Mouse (Mus musculus) intestine, embryonic 14.5 days (tissue): ENCODE data around the gene Mzf1. TPM values are rescaled to one million over a fixed set of nuclear protein-coding genes. Genes with fewer than 3 reads are reported as not detected.

ENCODE experiments used
- ATAC-seq: fragments of 200-750 bp; cut with Nextera tagmentation; replicated peaks from 2 replicates; pipeline ENCODE4 v1.8.0; 2017; ENCODE audit warnings: low read depth, moderate number of reproducible peaks, moderate TSS enrichment, moderate library complexity; ENCODE audit not compliant: low FRiP score, low TSS enrichment
- DNase-seq: peaks from one replicate; pipeline ENCODE4 v3.0.0-alpha.2; 2018; ENCODE audit warnings: low spot score
- H3K27ac ChIP-seq: fragments of 300-500 bp; sonication (generic); 2 replicates; pipeline ENCODE4 v1.5.1; 2014; ENCODE audit warnings: low read depth, mild to moderate bottlenecking, control low read depth
- H3K27me3 ChIP-seq: fragments of 300-500 bp; sonication (generic); replicated peaks from 2 replicates; pipeline ENCODE4 v1.6.1; 2014; ENCODE audit warnings: low read length, control low read depth; ENCODE audit not compliant: control insufficient read depth, insufficient read depth
- H3K36me3 ChIP-seq: fragments of 300-500 bp; sonication (generic); 2 replicates; pipeline ENCODE4 v1.6.1; 2014; ENCODE audit warnings: low read length, control low read depth; ENCODE audit not compliant: control insufficient read depth, insufficient read depth
- H3K4me1 ChIP-seq: fragments of 300-500 bp; sonication (generic); replicated peaks from 2 replicates; pipeline ENCODE4 v1.6.1; 2014; ENCODE audit warnings: low read length, control low read depth, mixed read lengths; ENCODE audit not compliant: control insufficient read depth, insufficient read depth
- H3K4me2 ChIP-seq: fragments of 300-500 bp; sonication (generic); 2 replicates; pipeline ENCODE4 v1.6.1; 2014; ENCODE audit warnings: low read length
- H3K4me3 ChIP-seq: fragments of 300-500 bp; sonication (generic); 2 replicates; pipeline ENCODE4 v1.5.1; 2014; ENCODE audit warnings: low read depth, low read length, control low read depth, mixed read lengths
- H3K9ac ChIP-seq: fragments of 300-500 bp; sonication (generic); 2 replicates; pipeline ENCODE4 v1.6.1; 2014; ENCODE audit warnings: mild to moderate bottlenecking, low read length
- H3K9me3 ChIP-seq: fragments of 300-500 bp; sonication (generic); 2 replicates; pipeline ENCODE4 v1.6.1; 2016; ENCODE audit warnings: low read length, control low read depth; ENCODE audit not compliant: control insufficient read depth
- WGBS: fragments of 180-500 bp; shearing (Covaris S2); extraction: QIAGEN DNeasy Blood & Tissue Kit; methylation state at CpG from one replicate; pipeline ENCODE4 v1.1.7; 2014; 5-methylcytosine and 5-hydroxymethylcytosine counted together
- polyA plus RNA-seq: library from polyadenylated mRNA; unstranded; fragments of >200 nt; fragmentation: Nextera tagmentation; extraction: Ambion mirVana; gene quantifications from 2 replicates; pipeline ENCODE4 v1.2.1, GENCODE M21; 2014

Mzf1 gene
- polyA plus RNA-seq, 1 experiment from 2014 or later: 2.7 TPM

GRCm38 (mm10) chr7:13038621-13039169, 15.9 kb downstream of the Mzf1 start:
- Histone ChIP-seq H3K9ac (peak overlapping the region; percentile 94), H3K9me3 (peaks cover 6% of the 10 kb centered on the region; the same call in 1 of the 2 replicates), H3K27ac (peak overlapping the region; percentile 100), H3K27me3 (peaks cover 23% of the 10 kb centered on the region), H3K4me1 (peaks cover 26% of the 10 kb centered on the region), H3K4me2 (peak overlapping the region; percentile 72), H3K4me3 (peak overlapping the region; percentile 61), H3K36me3 (peaks cover 16% of the 10 kb centered on the region)
- no peak for ATAC-seq
- 18% methylated on average over 15 of the region's 15 CpGs for WGBS
- DNase-seq: no peak

GRCm38 (mm10) chr7:13037901-13038555, 16.5 kb downstream of the Mzf1 start, which contains the start of gene Ube2m:
Gene Ube2m, minus strand, starts transcription at chr7:13038275.
- peak; percentile 99 for DNase-seq
- peak within 1 kb of the TSS; percentile 80 for H3K4me2 ChIP-seq
- H3K4me1 ChIP-seq: peaks cover 29% of the 10 kb centered on the region
- H3K27me3 ChIP-seq: peaks cover 17% of the 10 kb centered on the region
- H3K27ac ChIP-seq: peak within 1 kb of the TSS; percentile 100
- peak within 1 kb of the TSS; percentile 61 for H3K4me3 ChIP-seq
- under 1% methylated on average over 58 of the region's 65 CpGs for WGBS
- ATAC-seq: peak; percentile 91
- peaks cover 2% of the 10 kb centered on the region; the same call in 1 of the 2 replicates for H3K9me3 ChIP-seq
- peaks cover 23% of the 10 kb centered on the region for H3K36me3 ChIP-seq
- peak within 1 kb of the TSS; percentile 94 for H3K9ac ChIP-seq

DNA sequence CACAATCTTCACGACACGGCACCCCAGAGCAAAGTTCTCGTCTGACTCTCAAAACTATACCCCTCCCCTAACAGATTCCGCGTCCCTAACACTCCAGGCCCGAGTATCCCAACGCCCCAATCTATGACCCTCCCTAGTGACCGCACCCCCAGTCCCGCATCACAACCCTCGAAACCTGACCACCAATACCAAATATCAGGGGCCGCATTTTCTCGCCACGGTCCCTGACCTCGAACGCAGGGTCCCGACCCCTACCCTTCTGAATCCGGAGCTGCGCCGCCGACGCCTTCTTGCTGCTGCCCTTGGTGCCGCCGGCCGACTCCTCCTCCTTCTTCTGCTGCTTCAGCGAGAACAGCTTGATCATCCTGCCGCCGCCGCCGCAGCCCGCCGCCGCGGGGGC, 17.2 kb downstream of the Mzf1 start:
- peak overlapping the region; percentile 100 for H3K27ac ChIP-seq
- no peak; the same call in 1 of the 2 replicates for ATAC-seq

GRCm38 (mm10) chr7:13036806-13037205, 17.8 kb downstream of the Mzf1 start:
- 0 out of 2 replicates have a peak overlapping the region, but pooled peaks have one; percentile 100 for H3K27ac ChIP-seq
- WGBS: 38% methylated on average over 4 of the region's 4 CpGs

More for the DNA sequence above, 17.2 kb downstream of the Mzf1 start:
- under 1% methylated on average over 32 of the region's 33 CpGs for WGBS
- Histone ChIP-seq H3K27me3 (peaks cover 11% of the 10 kb centered on the region), H3K4me2 (peak overlapping the region; percentile 80), H3K9ac (peak overlapping the region; percentile 94), H3K36me3 (peaks cover 30% of the 10 kb centered on the region), H3K4me1 (peaks cover 29% of the 10 kb centered on the region), H3K9me3 (no peaks in the 10 kb centered on the region), H3K4me3 (peak overlapping the region; percentile 61)
- peak; percentile 83 for DNase-seq

DNA sequence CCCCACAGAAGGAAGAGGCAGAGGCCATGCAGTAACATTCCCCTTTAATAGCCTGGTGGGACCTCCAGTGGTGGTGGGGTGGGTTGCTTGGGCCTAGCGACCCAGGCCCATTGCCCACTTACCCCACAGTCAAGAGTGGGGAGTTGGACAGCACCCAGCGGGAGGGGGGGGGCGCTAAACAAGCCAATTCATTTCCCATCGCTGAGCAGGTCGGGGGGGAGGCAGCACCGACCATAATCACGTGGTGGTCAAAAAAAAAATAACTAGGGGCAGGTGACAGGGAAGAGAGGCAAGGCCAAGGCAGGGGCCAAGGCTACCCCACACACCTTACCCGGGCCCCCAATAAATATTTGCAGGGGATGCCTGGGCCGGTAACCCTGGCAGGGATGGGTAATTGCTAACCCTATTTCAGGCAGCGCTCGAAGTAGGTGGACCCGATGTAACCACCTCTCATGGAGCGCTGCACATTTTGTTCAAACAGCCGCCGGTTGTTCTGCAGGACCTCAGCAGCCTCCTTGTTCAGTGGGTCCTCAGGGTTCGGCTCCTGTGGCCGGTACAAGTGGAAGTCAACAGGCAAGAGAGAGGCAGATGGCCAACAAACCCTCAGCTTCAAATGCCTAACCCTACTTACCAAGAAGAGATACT, 19.2 kb downstream of the Mzf1 start:
- no peak for ATAC-seq
- no peaks in the 10 kb centered on the region for H3K9me3 ChIP-seq
- H3K4me2 ChIP-seq: peak overlapping the region; percentile 78; the same call in 1 of the 2 replicates
- H3K9ac ChIP-seq: no peak overlapping the region
- H3K27me3 ChIP-seq: no peaks in the 10 kb centered on the region
- WGBS: 83% methylated on average over 17 of the region's 17 CpGs
- peaks cover 29% of the 10 kb centered on the region for H3K4me1 ChIP-seq
- H3K4me3 ChIP-seq: no peak overlapping the region
- H3K36me3 ChIP-seq: peaks cover 50% of the 10 kb centered on the region
- peak overlapping the region; percentile 86 for H3K27ac ChIP-seq
- no peak for DNase-seq

More at GRCm38 (mm10) chr7:13036806-13037205, 17.8 kb downstream of the Mzf1 start:
- peak overlapping the region; percentile 94 for H3K9ac ChIP-seq
- peak overlapping the region; percentile 61 for H3K4me3 ChIP-seq
- no peaks in the 10 kb centered on the region for H3K9me3 ChIP-seq
- H3K4me2 ChIP-seq: peak overlapping the region; percentile 80
- H3K36me3 ChIP-seq: peaks cover 35% of the 10 kb centered on the region
- H3K4me1 ChIP-seq: peaks cover 29% of the 10 kb centered on the region
- DNase-seq (no peak), ATAC-seq (no peak)
- H3K27me3 ChIP-seq: peaks cover 5% of the 10 kb centered on the region

DNA sequence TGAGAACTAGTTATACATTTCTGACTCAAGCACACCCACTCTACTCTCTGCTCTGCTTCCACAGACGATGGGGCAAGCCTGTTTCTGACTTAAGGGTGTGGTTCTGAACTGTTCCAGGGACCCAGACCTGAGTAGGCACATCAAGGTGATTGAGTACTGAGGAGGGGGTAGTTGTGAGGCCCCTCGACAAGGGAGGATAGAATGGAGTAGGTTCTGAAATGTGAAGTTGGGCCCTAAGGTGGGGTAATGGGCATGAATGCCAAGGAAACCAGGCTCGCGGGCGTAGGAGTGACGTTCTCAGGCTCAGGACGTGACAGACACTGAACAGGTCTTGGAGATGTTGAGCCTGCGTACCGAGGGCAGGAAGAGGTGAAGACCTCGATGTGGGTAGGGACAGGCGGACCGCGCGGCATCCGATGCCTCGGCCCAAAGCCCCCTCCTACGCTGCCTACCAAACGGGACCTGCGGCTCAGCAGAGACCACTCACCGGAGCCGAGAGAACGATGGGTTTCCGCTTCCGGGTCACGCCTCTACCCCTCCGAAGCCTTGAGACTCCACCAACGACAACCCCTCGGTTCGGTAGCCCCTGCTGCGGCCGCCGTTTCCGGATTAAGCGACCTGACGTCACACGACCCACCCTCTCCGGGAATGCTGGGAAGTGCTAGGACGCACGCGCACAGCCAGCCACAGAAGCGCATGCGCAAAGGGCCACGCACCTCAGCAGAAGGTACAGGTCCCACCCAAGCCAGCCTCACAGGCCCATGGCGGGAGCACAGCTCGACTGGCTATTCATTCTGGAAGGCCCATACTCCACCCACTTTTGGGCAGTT, 20.2 kb downstream of the Mzf1 start, which contains the start of gene Chmp2a:
Gene Chmp2a, minus strand, starts transcription at position 660 of the 830 bp plus-strand sequence.
- Histone ChIP-seq H3K4me1 (peaks cover 29% of the 10 kb centered on the region), H3K36me3 (peaks cover 60% of the 10 kb centered on the region), H3K27me3 (no peaks in the 10 kb centered on the region), H3K9me3 (no peaks in the 10 kb centered on the region), H3K27ac (peak within 1 kb of the TSS; percentile 86), H3K4me2 (peak within 1 kb of the TSS; percentile 78), H3K9ac (peak within 1 kb of the TSS; percentile 79), H3K4me3 (peak within 1 kb of the TSS; percentile 61)
- WGBS: under 1% methylated on average over 45 of the region's 45 CpGs
- ATAC-seq (peak; percentile 75), DNase-seq (peak; percentile 96)

- no peaks in the 10 kb centered on the region for H3K27me3 ChIP-seq
- H3K9me3 ChIP-seq: no peaks in the 10 kb centered on the region
- peak overlapping the region; percentile 86 for H3K27ac ChIP-seq
- ATAC-seq (no peak), DNase-seq (peak; percentile 54)
- peak overlapping the region; percentile 78 for H3K4me2 ChIP-seq
- peak overlapping the region; percentile 79 for H3K9ac ChIP-seq
- H3K36me3 ChIP-seq: peaks cover 67% of the 10 kb centered on the region
- 40% methylated on average over 13 of the region's 13 CpGs for WGBS
- H3K4me3 ChIP-seq: peak overlapping the region; percentile 61
- peaks cover 21% of the 10 kb centered on the region for H3K4me1 ChIP-seq
Observed at GRCm38 (mm10) chr7:13033451-13034147, 21.0 kb downstream of the Mzf1 start.
